Mouse (Mus musculus): ENCODE data around the gene Iqschfp. TPM values are rescaled to one million over a fixed set of nuclear protein-coding genes. Genes with fewer than 3 reads are reported as not detected.

Iqschfp gene
- total RNA-seq, 2 experiments from 2014 or later, result 10.2 to 15.2 TPM

- DNase-seq (ENCODE audit: low spot score in 2 of 2), result no peak
Measured at GRCm38 (mm10) chr3:68332515-68332914, 440.5 kb downstream of the Iqschfp start.

- no peak for DNase-seq (ENCODE audit: low spot score in 2 of 2)
Measured at GRCm38 (mm10) chr3:68335501-68335900, 443.5 kb downstream of the Iqschfp start.

- no peak for DNase-seq (ENCODE audit: low spot score in 2 of 2)
Measured at GRCm38 (mm10) chr3:68350624-68351023, 458.6 kb downstream of the Iqschfp start.

GRCm38 (mm10) chr3:68351461-68351860 lies 459.4 kb downstream of the Iqschfp start:
- no peak for DNase-seq (ENCODE audit: low spot score in 2 of 2)

GRCm38 (mm10) chr3:68352961-68353360 lies 460.9 kb downstream of the Iqschfp start:
- DNase-seq (ENCODE audit: low spot score in 2 of 2), result no peak

GRCm38 (mm10) chr3:68353492-68353891 lies 461.5 kb downstream of the Iqschfp start:
- no peak for DNase-seq (ENCODE audit: low spot score in 2 of 2)

- DNase-seq (ENCODE audit: low spot score in 2 of 2), result no peak
Measured at GRCm38 (mm10) chr3:68356516-68356915, 464.5 kb downstream of the Iqschfp start.

- DNase-seq (ENCODE audit: low spot score in 2 of 2), result no peak
Measured at GRCm38 (mm10) chr3:68368029-68368428, 476.0 kb downstream of the Iqschfp start.

GRCm38 (mm10) chr3:68372925-68373324 lies 480.9 kb downstream of the Iqschfp start:
- DNase-seq (ENCODE audit: low spot score in 2 of 2), result no peak

GRCm38 (mm10) chr3:68375100-68375508 lies 483.1 kb downstream of the Iqschfp start:
- no peak for DNase-seq (ENCODE audit: low spot score in 2 of 2)

GRCm38 (mm10) chr3:68377452-68378198 lies 485.6 kb downstream of the Iqschfp start:
- DNase-seq (ENCODE audit: low spot score in 2 of 2), result no peak

GRCm38 (mm10) chr3:68378799-68379198 lies 486.8 kb downstream of the Iqschfp start:
- DNase-seq (ENCODE audit: low spot score in 2 of 2), result no peak

GRCm38 (mm10) chr3:68379242-68379641 lies 487.2 kb downstream of the Iqschfp start:
- DNase-seq (ENCODE audit: low spot score in 2 of 2), result no peak

- DNase-seq (ENCODE audit: low spot score in 2 of 2), result no peak
Measured at GRCm38 (mm10) chr3:68383672-68384071, 491.6 kb downstream of the Iqschfp start.

- no peak for DNase-seq (ENCODE audit: low spot score in 2 of 2)
Measured at GRCm38 (mm10) chr3:68385544-68385943, 493.5 kb downstream of the Iqschfp start.

GRCm38 (mm10) chr3:68388023-68388422 lies 496.0 kb downstream of the Iqschfp start:
- DNase-seq (ENCODE audit: low spot score in 2 of 2), result no peak

GRCm38 (mm10) chr3:68393578-68393977 lies 501.5 kb downstream of the Iqschfp start:
- DNase-seq (ENCODE audit: low spot score in 2 of 2), result no peak

GRCm38 (mm10) chr3:68398691-68399090 lies 506.7 kb downstream of the Iqschfp start:
- no peak for DNase-seq (ENCODE audit: low spot score in 2 of 2)

- no peak for DNase-seq (ENCODE audit: low spot score in 2 of 2)
Measured at GRCm38 (mm10) chr3:68400121-68400520, 508.1 kb downstream of the Iqschfp start.

GRCm38 (mm10) chr3:68403343-68403742 lies 511.3 kb downstream of the Iqschfp start:
- DNase-seq (ENCODE audit: low spot score in 2 of 2), result no peak

- DNase-seq (ENCODE audit: low spot score in 2 of 2), result peak; percentile 6 to 15
Measured at GRCm38 (mm10) chr3:68403783-68404217, 511.8 kb downstream of the Iqschfp start.

- no peak for DNase-seq (ENCODE audit: low spot score in 2 of 2)
Measured at GRCm38 (mm10) chr3:68405724-68406123, 513.7 kb downstream of the Iqschfp start.

- DNase-seq (ENCODE audit: low spot score in 2 of 2), result no peak
Measured at GRCm38 (mm10) chr3:68412262-68412661, 520.2 kb downstream of the Iqschfp start.

Data from left cerebral cortex, adult 18-20 months (tissue).